Mouse (Mus musculus): ENCODE data around the gene Atg14.

- TF ChIP-seq MAFK (IDR thresholded peaks at IDR 0.05; ENCODE audit: insufficient read depth, low read depth, low read length) (no peak), CHD2 (IDR thresholded peaks at IDR 0.05; ENCODE audit: low read depth, low read length) (no peak), HCFC1 (IDR thresholded peaks at IDR 0.05; ENCODE audit: borderline replicate concordance, insufficient read depth, low read length) (no peak)
Observed at GRCm38 (mm10) chr14:47520751-47521449, 49.5 kb downstream of the Atg14 start.

Data from ES-E14 (cell line).